Mouse (Mus musculus) spleen, adult 2 months (tissue): ENCODE results near the gene Pde3a.

Experiments used
- CTCF ChIP-seq: fragments of 200-500 bp; IDR thresholded peaks from 2 replicates; pipeline ENCODE4 v1.5.1; 2011; ENCODE audit warnings: mild to moderate bottlenecking, inconsistent platforms; ENCODE audit not compliant: insufficient read depth, insufficient read length, insufficient replicate concordance; ENCODE audit errors: extremely low read depth
- POLR2A ChIP-seq: fragments of 200-500 bp; IDR thresholded peaks from 2 replicates; pipeline ENCODE4 v1.6.1; 2011; ENCODE audit warnings: low read depth, low read length, inconsistent platforms

DNA sequence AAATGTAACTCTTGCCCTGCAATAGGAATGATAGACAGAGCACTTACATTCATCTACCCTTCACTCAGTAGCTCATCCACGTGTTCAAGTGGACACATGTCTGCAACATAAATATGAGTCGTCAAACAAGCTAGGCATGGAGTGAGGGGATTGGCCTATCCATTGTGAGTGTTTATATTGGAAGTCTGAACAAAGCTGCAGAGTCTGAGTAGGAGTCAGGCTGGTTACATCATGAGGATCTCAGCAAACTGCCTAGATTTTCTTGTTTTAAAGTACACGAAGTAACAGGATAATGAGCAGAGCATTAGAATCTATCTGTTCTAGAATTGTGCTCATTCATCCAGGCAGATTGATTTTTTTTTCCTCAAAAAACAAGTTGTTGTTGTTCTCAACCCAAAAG is 252.1 kb downstream of the Pde3a start:
- TF ChIP-seq POLR2A = no peak
- no peak for TF ChIP-seq CTCF
